Mouse (Mus musculus) stomach, postnatal 0 days (tissue): ENCODE results near the gene Cmtm1.

Source experiments
- CTCF ChIP-seq: IDR thresholded peaks from 2 replicates; pipeline ENCODE4 v1.5.1; 2016; ENCODE audit warnings: antibody characterized with exemption, low read depth, mild to moderate bottlenecking, moderate library complexity
- EP300 ChIP-seq: optimal IDR thresholded peaks from 2 replicates; pipeline ENCODE3; 2016; ENCODE audit warnings: antibody characterized with exemption

DNA sequence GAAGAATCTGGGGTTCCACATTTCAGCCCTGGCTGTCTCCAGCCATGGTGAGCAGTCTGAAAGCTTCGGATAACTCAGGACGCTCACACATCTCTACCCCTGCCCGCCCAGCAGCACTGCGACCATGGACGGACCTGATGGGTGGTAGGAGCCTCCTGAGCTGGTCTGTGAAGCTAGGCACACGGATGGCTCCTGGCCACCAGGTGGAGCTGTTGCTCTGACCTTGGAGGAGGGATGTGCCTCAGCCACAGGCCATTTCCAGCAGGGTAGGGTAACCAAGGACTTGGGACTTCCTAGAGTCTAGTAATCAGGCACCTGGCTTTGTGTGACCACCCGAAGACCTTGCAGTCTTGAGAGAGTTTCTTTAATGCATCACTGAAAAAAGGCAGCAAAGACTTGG is 34.0 kb upstream of the Cmtm1 start:
- TF ChIP-seq EP300 (no peak), CTCF (peak; percentile 97)
